Mouse (Mus musculus): ENCODE results near the gene Ift80. TPM values are rescaled to one million over a fixed set of nuclear protein-coding genes. Genes with fewer than 3 reads are reported as not detected.

Ift80 gene
- total RNA-seq, 2 experiments from 2014 or later = 233 to 271 TPM

- no peak for ATAC-seq (replicated peaks; ENCODE audit: low FRiP score, poor library complexity, severe bottlenecking)
Observed at GRCm38 (mm10) chr3:68941867-68942266, 62.5 kb downstream of the Ift80 start.

- ATAC-seq (replicated peaks; ENCODE audit: low FRiP score, poor library complexity, severe bottlenecking) = no peak
Observed at GRCm38 (mm10) chr3:68940311-68940710, 64.1 kb downstream of the Ift80 start.

GRCm38 (mm10) chr3:68939312-68939711 is 65.1 kb downstream of the Ift80 start:
- ATAC-seq (replicated peaks; ENCODE audit: low FRiP score, poor library complexity, severe bottlenecking) = no peak

GRCm38 (mm10) chr3:68936709-68937108 is 67.7 kb downstream of the Ift80 start:
- no peak for ATAC-seq (replicated peaks; ENCODE audit: low FRiP score, poor library complexity, severe bottlenecking)

GRCm38 (mm10) chr3:68935498-68935897 is 68.9 kb downstream of the Ift80 start:
- ATAC-seq (replicated peaks; ENCODE audit: low FRiP score, poor library complexity, severe bottlenecking) = no peak

GRCm38 (mm10) chr3:68934259-68934658 is 70.1 kb downstream of the Ift80 start:
- ATAC-seq (replicated peaks; ENCODE audit: low FRiP score, poor library complexity, severe bottlenecking) = no peak

- ATAC-seq (replicated peaks; ENCODE audit: low FRiP score, poor library complexity, severe bottlenecking) = no peak
Observed at GRCm38 (mm10) chr3:68928619-68929018, 75.8 kb downstream of the Ift80 start.

GRCm38 (mm10) chr3:68907509-68907908 is 96.9 kb downstream of the Ift80 start:
- ATAC-seq (replicated peaks; ENCODE audit: low FRiP score, poor library complexity, severe bottlenecking) = no peak

- no peak for ATAC-seq (replicated peaks; ENCODE audit: low FRiP score, poor library complexity, severe bottlenecking)
Observed at GRCm38 (mm10) chr3:68904902-68905778, 99.2 kb downstream of the Ift80 start.

- ATAC-seq (replicated peaks; ENCODE audit: low FRiP score, poor library complexity, severe bottlenecking) = peak; percentile 75
Observed at GRCm38 (mm10) chr3:68902636-68903035, 101.7 kb downstream of the Ift80 start.

GRCm38 (mm10) chr3:68897154-68897553 is 107.2 kb downstream of the Ift80 start:
- ATAC-seq (replicated peaks; ENCODE audit: low FRiP score, poor library complexity, severe bottlenecking) = no peak

- no peak for ATAC-seq (replicated peaks; ENCODE audit: low FRiP score, poor library complexity, severe bottlenecking)
Observed at GRCm38 (mm10) chr3:68895426-68895825, 108.9 kb downstream of the Ift80 start.

GRCm38 (mm10) chr3:68886845-68887244 is 117.5 kb downstream of the Ift80 start:
- no peak for ATAC-seq (replicated peaks; ENCODE audit: low FRiP score, poor library complexity, severe bottlenecking)

- no peak for ATAC-seq (replicated peaks; ENCODE audit: low FRiP score, poor library complexity, severe bottlenecking)
Observed at GRCm38 (mm10) chr3:68874079-68874478, 130.3 kb downstream of the Ift80 start.

- no peak for ATAC-seq (replicated peaks; ENCODE audit: low FRiP score, poor library complexity, severe bottlenecking)
Observed at GRCm38 (mm10) chr3:68870568-68870950, 133.8 kb downstream of the Ift80 start.

- ATAC-seq (replicated peaks; ENCODE audit: low FRiP score, poor library complexity, severe bottlenecking) = 0 out of 2 replicates have a peak, but pooled peaks have one; percentile 34
Observed at GRCm38 (mm10) chr3:68869691-68870567, 134.4 kb downstream of the Ift80 start.

- no peak for ATAC-seq (replicated peaks; ENCODE audit: low FRiP score, poor library complexity, severe bottlenecking)
Observed at GRCm38 (mm10) chr3:68869211-68869690, 135.1 kb downstream of the Ift80 start, which contains the start of gene 1110032F04Rik. Gene 1110032F04Rik (plus strand): TSS chr3:68869586.

GRCm38 (mm10) chr3:68852414-68852813 is 152.0 kb downstream of the Ift80 start:
- no peak for ATAC-seq (replicated peaks; ENCODE audit: low FRiP score, poor library complexity, severe bottlenecking)

- ATAC-seq (replicated peaks; ENCODE audit: low FRiP score, poor library complexity, severe bottlenecking) = no peak
Observed at GRCm38 (mm10) chr3:68848323-68848722, 156.0 kb downstream of the Ift80 start.

- ATAC-seq (replicated peaks; ENCODE audit: low FRiP score, poor library complexity, severe bottlenecking) = no peak
Observed at GRCm38 (mm10) chr3:68844025-68844424, 160.3 kb downstream of the Ift80 start.

Data from erythroid progenitor cell, adult 5-6 weeks (primary cell).